Mouse (Mus musculus): ENCODE results near the gene Atp6v0a4.

- TF ChIP-seq USF1 (IDR thresholded peaks at IDR 0.05; ENCODE audit: low read depth) = no peak
- TF ChIP-seq POLR2A (IDR thresholded peaks at IDR 0.05; ENCODE audit: insufficient read length, low read depth) = no peak
- no peak for TF ChIP-seq CEBPB (IDR thresholded peaks at IDR 0.05; ENCODE audit: insufficient read depth, poor library complexity, severe bottlenecking)
- no peak for TF ChIP-seq MYOG (IDR thresholded peaks at IDR 0.05; ENCODE audit: control insufficient read depth in 1 of 3, insufficient read depth in 1 of 3, insufficient read length in 2 of 3, low read depth in 2 of 3)
- no peak for TF ChIP-seq MYOD1 (IDR thresholded peaks at IDR 0.05; ENCODE audit: control insufficient read depth in 1 of 3, insufficient read length in 2 of 3, low read depth in 2 of 3)
- TF ChIP-seq SRF (IDR thresholded peaks at IDR 0.05; ENCODE audit: control insufficient read depth, insufficient read length, low read depth) = no peak
- no peak for TF ChIP-seq MAX (IDR thresholded peaks at IDR 0.05; ENCODE audit: low read depth)
Measured at GRCm38 (mm10) chr6:38120681-38121371, 3.6 kb downstream of the Atp6v0a4 start.
